Mouse (Mus musculus): ENCODE data around the gene Tjap1.

Gene Tjap1

DNA sequence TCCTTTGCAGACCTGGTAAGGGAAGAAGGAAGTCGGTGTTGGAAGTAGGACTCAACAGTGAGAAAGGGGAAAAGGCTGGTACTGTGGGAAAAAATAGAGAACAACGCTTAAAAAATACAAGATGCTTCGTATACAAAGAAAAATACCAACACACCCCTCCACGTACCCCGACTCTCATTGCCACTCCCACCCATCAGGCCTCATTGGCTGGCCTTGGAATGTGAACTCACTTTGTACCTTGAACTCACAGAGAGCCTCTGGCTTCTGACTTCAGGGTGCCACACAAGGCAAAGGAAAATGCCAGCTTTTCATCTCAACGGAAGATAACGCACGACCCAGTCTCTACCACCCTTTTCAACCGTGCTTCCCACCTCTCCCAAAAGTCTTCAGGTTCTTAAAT is 314 bp upstream of the Tjap1 start:
- DNase-seq (ENCODE audit: low spot score in 2 of 2), result no peak

DNA sequence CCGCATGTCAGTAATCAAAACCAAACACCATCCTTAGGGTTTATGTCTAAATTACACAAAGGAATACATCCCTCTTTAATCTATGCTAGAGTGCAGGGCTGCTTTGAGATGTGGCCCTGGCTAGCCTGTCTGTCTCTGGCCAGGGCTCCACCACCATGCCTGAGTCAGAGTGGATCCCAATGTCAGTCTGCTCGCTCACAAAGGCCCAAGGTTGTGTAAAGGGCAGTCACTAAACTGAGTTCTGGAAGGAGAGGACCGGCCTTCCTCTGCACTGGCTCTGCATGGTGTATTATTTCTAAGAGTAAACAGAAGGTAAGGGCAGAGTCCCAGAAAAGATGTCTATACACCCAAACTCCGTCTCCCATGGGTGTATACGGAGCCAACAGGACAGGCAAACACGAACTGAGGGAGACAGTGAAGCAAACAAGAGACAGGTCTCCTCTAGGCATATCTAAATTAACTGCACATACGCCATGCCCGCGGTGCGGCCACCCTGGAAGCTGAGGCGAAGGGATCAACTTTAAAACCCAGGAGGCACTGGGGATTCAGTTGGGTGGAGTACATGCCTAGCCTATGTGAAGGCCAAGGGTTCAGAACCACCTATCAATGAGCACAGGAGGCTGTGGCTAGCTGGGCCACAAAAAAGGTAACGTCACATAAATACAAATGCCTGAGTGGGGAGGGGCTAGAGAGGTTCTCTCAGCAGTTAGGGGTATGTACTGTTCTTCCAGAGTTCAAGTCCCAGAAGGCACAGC is 4.6 kb downstream of the Tjap1 start:
- no peak for DNase-seq (ENCODE audit: low spot score in 2 of 2)

GRCm38 (mm10) chr17:46277586-46277985 is 5.2 kb downstream of the Tjap1 start:
- DNase-seq (ENCODE audit: low spot score in 2 of 2), result no peak

GRCm38 (mm10) chr17:46275506-46275905 is 7.3 kb downstream of the Tjap1 start:
- DNase-seq (ENCODE audit: low spot score in 2 of 2), result no peak

DNA sequence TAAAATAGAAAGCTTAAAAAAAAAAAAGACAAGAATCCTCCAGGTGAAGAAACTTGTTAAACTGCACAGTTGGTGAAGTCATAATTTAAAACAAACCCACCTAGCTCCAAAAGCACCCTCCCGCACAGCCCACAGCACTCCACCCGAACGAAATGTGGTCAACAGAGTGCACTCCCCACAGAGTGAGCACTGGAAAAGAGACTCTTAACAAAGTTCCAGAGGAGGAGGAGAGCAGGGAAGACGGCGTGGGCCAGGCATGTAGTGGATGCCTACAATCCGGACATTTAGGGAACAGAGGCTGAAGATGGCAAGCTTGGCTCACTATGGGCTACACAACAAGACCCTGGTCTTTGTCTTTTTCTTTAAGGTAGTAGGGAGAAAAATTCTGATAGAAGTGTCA is 7.8 kb downstream of the Tjap1 start:
- DNase-seq (ENCODE audit: low spot score in 2 of 2), result no peak

DNA sequence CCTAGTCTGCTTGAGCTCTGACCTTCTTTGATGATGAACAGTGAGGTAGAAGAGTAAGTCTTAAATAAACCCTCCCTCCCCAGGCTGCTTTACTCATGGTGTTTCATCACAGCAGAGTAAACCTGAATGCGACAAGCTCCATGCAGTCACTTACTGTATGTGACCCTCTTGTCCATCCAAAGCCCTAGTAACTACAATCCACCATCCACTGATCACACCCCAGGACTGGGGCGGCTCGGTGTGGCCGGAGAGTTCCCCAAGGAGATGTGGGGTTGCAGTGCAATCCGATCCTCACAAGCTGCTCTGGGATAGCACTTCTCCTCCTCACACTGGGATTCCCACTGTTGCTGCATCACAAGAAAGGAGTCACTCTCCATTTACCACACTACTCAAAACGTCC is 8.4 kb downstream of the Tjap1 start:
- no peak for DNase-seq (ENCODE audit: low spot score in 2 of 2)

- no peak for DNase-seq (ENCODE audit: low spot score in 2 of 2)
These were observed 9.0 kb downstream of the Tjap1 start for GRCm38 (mm10) chr17:46273803-46274236.

DNA sequence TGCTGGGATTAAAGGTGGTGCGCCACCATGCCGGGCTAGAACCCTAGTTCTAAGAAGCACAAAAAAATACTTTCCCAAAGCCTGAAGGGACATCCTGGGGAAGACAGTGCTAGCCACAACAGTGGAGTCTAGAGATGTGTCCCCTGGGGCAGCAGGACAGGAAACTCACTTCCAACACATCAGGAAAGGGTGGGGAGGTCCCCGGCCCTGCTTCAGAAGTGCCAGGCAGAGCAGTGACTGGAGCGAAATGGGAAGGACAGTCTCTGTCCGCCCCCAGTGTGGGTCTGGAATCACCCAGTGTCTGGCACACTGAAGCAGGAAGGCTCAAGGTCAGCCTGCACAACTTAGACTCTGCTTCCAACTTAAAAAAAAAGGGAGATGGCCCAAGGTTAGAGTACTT is 10.2 kb downstream of the Tjap1 start:
- no peak for DNase-seq (ENCODE audit: low spot score in 2 of 2)

DNA sequence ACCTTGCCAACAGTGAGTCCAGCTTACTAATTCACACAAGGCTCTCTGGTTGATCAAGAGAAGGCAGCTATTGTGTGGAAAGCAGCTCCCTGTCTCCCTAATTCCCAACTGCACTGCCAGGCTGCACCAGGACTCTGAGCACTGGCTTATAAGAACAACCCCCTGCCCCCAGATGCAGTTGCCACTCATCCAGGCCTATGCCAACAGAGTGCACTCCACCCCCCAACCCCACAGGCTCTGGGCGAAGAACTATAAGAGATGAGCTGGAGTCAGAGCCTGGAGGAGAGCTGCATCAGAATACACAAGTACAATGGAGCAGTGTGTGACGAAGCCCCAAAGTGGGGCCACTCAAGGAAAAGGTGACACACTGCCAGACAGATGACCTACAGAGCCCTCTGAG is 10.8 kb downstream of the Tjap1 start:
- DNase-seq (ENCODE audit: low spot score in 2 of 2), result no peak

DNA sequence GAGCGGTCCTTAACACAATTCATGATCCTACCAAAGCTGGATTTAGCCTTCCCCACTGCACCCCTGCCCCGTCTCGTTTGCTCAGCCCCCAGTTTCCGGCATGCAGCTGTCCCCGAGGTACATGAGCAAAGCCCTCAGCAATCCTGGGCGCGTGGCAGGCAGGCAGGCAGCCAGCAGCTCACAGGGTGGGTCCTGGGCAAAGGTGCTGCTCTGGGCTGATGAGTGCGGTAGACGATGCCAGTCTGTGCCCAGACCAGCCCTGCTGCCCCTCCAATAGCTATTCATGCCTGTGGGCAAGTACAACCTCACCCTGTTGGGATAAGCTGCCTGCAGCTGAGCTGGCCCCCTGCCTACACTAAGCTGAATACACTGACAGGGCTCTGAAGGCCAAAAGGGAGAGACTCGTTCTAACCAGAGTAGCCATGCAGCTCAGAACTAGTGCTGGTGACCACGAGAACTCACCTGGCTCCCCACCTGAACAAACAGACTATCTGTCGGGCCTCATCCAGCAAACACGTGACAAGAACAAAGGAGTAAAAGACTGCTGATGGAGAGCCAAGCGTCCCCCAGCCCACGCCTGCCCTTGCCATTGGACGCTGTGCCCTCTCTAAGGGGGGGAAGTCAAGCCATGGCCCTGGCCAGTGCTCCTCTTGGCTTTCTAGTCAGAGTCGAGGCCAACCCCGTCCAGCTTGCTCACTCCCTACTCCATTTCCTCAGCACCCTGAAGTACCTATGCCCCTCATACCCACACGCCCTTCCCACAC is 12.9 kb downstream of the Tjap1 start:
- DNase-seq (ENCODE audit: low spot score in 2 of 2), result no peak

GRCm38 (mm10) chr17:46268026-46268720 is 14.7 kb downstream of the Tjap1 start:
- no peak for DNase-seq (ENCODE audit: low spot score in 2 of 2)

- no peak for DNase-seq (ENCODE audit: low spot score in 2 of 2)
These were observed 15.3 kb downstream of the Tjap1 start for GRCm38 (mm10) chr17:46267511-46267910.

DNA sequence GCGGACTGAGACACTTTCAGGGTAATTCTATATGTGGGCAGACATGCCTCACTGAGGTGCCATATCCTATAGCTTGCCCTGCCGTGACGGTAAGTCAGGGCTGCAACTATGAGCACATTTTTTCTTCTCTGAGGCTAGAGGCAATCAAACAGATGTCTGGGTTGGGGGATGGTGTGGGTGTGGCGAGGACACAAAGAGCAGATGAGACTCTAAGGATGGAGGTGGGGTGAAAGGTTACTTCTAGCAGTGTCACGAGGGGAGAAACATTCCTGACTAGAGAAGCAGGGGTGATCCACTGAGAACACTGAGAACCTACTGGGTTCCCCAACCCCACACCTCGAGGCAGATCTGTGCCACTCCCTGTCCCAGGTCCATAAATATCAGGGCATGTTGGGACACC is 15.8 kb downstream of the Tjap1 start:
- DNase-seq (ENCODE audit: low spot score in 2 of 2), result no peak

DNA sequence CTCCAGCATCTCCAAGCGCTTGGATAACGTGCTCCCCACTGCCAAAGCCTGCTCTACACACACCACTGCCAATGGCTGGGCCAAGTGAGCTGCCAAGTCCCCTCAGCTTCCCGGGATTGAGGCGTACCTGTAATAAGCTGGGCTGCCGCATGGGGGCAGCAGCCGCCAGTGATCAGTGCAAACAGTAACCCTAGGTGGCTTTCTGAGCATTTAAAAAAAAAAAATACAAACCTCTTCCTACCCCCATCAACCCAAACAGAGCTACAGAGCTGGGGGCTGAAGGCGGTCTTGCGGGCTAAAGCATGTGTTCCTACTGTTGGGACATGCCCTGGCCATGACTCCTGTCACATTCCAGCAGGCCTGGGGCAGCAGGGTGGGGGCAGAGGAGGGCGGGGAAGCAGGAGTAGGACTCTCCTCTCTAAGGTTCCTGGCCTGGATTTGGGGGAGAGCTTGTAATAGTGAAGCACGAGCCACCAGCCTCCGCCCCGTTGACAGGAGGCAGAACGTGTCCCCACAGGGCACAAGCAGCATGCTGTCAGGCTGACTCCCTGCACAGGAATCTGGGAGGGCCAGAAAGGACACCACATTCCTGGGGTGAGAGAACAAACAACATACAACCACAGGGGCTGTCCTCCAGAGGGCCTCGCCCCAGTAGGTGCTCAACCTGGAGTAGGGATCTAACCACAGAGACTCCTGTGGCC is 16.8 kb downstream of the Tjap1 start:
- peak; percentile 32 to 59 for DNase-seq (ENCODE audit: low spot score in 2 of 2)

GRCm38 (mm10) chr17:46265502-46265901 is 17.3 kb downstream of the Tjap1 start:
- no peak for DNase-seq (ENCODE audit: low spot score in 2 of 2)

DNA sequence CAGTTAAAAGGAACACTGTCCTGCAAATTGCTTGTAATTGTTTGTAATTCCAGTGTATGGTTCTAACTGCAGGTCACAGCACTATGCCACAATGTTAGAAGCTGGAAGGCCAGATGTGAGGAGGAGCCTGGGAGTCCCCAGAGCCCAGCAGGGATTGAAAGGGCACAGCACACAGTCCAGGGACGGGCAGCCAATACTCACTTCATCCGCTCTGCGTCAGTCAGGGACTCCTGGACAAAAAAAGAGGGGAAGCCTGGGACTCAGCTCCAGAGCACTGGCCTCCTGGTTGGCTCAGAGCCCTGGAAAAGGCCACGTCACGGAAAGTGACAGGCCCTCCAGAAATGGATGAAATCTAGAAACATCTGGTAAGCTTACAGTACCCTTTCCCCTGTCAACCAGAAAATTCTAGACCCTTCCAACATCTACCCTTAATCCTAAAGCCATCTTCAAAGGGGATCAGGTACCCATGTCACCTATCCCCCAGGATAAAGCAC is 20.6 kb downstream of the Tjap1 start:
- DNase-seq (ENCODE audit: low spot score in 2 of 2), result no peak

- no peak for DNase-seq (ENCODE audit: low spot score in 2 of 2)
These were observed 23.2 kb downstream of the Tjap1 start for GRCm38 (mm10) chr17:46259675-46260074.

- DNase-seq (ENCODE audit: low spot score in 2 of 2), result no peak
These were observed 24.4 kb downstream of the Tjap1 start for GRCm38 (mm10) chr17:46258279-46259053.

GRCm38 (mm10) chr17:46255147-46255546 is 27.7 kb downstream of the Tjap1 start:
- DNase-seq (ENCODE audit: low spot score in 2 of 2), result no peak

- DNase-seq (ENCODE audit: low spot score in 2 of 2), result peak in 1 of 2 experiments; percentile 11
These were observed 28.7 kb downstream of the Tjap1 start for GRCm38 (mm10) chr17:46254106-46254505.

Data from spleen, postnatal 14 days (tissue).